Mouse (Mus musculus) forebrain, embryonic 11.5 days (tissue): Measurements from ENCODE around the gene Gsg1. TPM values are rescaled to one million over a fixed set of nuclear protein-coding genes. Genes with fewer than 3 reads are reported as not detected.

Source experiments
- ATAC-seq: fragments of 200-750 bp; cut with Nextera tagmentation; replicated peaks from 2 replicates; pipeline ENCODE4 v1.8.0; 2017; ENCODE audit warnings: moderate TSS enrichment; ENCODE audit not compliant: low FRiP score
- DNase-seq: peaks from one replicate; pipeline ENCODE4 v3.0.0-alpha.2; 2017; ENCODE audit warnings: low spot score
- H3K27ac ChIP-seq: fragments of 300-500 bp; sonication (generic); 2 replicates; pipeline ENCODE4 v1.5.1; 2014; ENCODE audit warnings: low read depth, low read length
- H3K27me3 ChIP-seq: fragments of 300-500 bp; sonication (generic); 2 replicates; pipeline ENCODE4 v1.6.1; 2014; ENCODE audit warnings: mild to moderate bottlenecking, low read length, mixed read lengths; ENCODE audit not compliant: control insufficient read depth, insufficient read depth
- H3K36me3 ChIP-seq: fragments of 300-500 bp; sonication (generic); 2 replicates; pipeline ENCODE4 v1.6.1; 2014; ENCODE audit warnings: mild to moderate bottlenecking, low read length, moderate library complexity, mixed read lengths; ENCODE audit not compliant: control insufficient read depth, insufficient read depth
- H3K4me1 ChIP-seq: fragments of 300-500 bp; sonication (generic); replicated peaks from 2 replicates; pipeline ENCODE4 v1.6.1; 2014; ENCODE audit warnings: low read length, mixed read lengths; ENCODE audit not compliant: control insufficient read depth, insufficient read depth
- H3K4me2 ChIP-seq: fragments of 300-500 bp; sonication (generic); 2 replicates; pipeline ENCODE4 v1.6.1; 2014; ENCODE audit warnings: low read depth, mild to moderate bottlenecking, low read length, moderate library complexity, mixed read lengths; ENCODE audit not compliant: severe bottlenecking
- H3K4me3 ChIP-seq: fragments of 300-500 bp; sonication (generic); 2 replicates; pipeline ENCODE4 v1.5.1; 2014; ENCODE audit warnings: low read depth, low read length
- H3K9ac ChIP-seq: fragments of 300-500 bp; sonication (generic); 2 replicates; pipeline ENCODE4 v1.6.1; 2014; ENCODE audit warnings: low read length
- H3K9me3 ChIP-seq: fragments of 300-500 bp; sonication (generic); 2 replicates; pipeline ENCODE4 v1.6.1; 2016; ENCODE audit warnings: low read length, mixed read lengths; ENCODE audit not compliant: control insufficient read depth
- WGBS: fragments of 180-500 bp; shearing (Covaris S2); extraction: QIAGEN DNeasy Blood & Tissue Kit; methylation state at CpG from one replicate; pipeline ENCODE4 v1.1.7; 2014; 5-methylcytosine and 5-hydroxymethylcytosine counted together
- polyA plus RNA-seq: library from polyadenylated mRNA; unstranded; fragments of >200 nt; fragmentation: Nextera tagmentation; extraction: Ambion mirVana; gene quantifications from 2 replicates; pipeline ENCODE4 v1.2.1, GENCODE M21; 2014

Gene Gsg1
- polyA plus RNA-seq, 1 experiment from 2014 or later = 0.99 TPM

DNA sequence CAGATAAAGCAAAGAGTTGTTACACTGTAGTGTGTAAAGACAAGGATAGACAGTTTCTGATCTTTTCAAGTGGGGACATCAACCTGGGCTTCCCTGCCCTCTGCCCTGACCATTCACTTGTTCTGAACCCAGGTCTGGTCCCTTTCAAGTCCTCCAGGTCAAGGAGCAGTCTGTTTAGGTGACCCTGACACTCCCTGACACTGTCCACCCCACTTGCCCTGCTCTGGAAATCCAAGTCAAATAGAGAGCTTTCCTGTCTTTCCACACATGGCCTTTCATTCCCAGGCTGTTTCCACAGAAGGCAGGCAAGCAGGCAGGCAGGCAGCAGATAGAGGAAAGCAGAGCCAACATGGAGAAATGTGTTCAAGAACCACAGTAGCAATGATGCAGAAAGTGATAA, 14.2 kb upstream of the Gsg1 start:
- no peak overlapping the region for H3K9ac ChIP-seq
- peaks cover 2% of the 10 kb centered on the region; the same call in 1 of the 2 replicates for H3K9me3 ChIP-seq
- no peaks in the 10 kb centered on the region for H3K27me3 ChIP-seq
- no peak for DNase-seq
- ATAC-seq = no peak
- no peak overlapping the region for H3K27ac ChIP-seq
- H3K4me3 ChIP-seq = no peak overlapping the region
- no peaks in the 10 kb centered on the region for H3K36me3 ChIP-seq
- H3K4me1 ChIP-seq = 0 out of 2 replicates have a peak, but pooled peaks cover 3% of the 10 kb centered on the region
- H3K4me2 ChIP-seq = no peak overlapping the region

DNA sequence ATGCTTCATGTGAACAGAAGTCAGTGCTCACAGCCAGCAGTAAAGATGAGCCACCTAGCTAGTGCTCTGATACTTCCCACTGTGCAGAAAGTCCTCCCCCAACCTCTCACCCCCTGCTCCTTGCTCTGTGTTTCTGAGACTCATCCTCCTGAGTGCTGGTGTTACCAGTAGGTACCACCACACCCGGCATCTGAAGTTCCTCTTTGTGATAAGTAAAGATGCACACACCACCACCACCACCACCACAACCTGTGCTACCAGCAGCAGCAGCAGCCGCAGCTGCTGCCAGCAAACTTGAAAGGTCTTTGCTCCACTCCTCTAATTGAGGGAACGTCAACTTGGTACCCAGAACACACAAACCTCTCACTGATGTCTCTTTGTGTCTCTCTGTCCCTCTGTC, 13.1 kb upstream of the Gsg1 start:
- Histone ChIP-seq H3K36me3 (no peaks in the 10 kb centered on the region), H3K9me3 (peaks cover 2% of the 10 kb centered on the region; the same call in 1 of the 2 replicates), H3K27ac (no peak overlapping the region), H3K9ac (no peak overlapping the region), H3K4me3 (no peak overlapping the region), H3K27me3 (no peaks in the 10 kb centered on the region), H3K4me2 (no peak overlapping the region), H3K4me1 (0 out of 2 replicates have a peak, but pooled peaks cover 3% of the 10 kb centered on the region)
- DNase-seq (no peak), ATAC-seq (no peak)
- WGBS = 85% methylated on average over 3 of the region's 3 CpGs

- ATAC-seq = no peak
- 97% methylated on average over 1 of the region's 1 CpGs for WGBS
These were observed 11.9 kb upstream of the Gsg1 start for GRCm38 (mm10) chr6:135266056-135266455.

GRCm38 (mm10) chr6:135264136-135264535, 10.0 kb upstream of the Gsg1 start:
- DNase-seq (no peak), ATAC-seq (no peak)
- peaks cover 2% of the 10 kb centered on the region; the same call in 1 of the 2 replicates for H3K9me3 ChIP-seq
- no peak overlapping the region for H3K4me3 ChIP-seq
- no peaks in the 10 kb centered on the region for H3K4me1 ChIP-seq
- no peak overlapping the region for H3K27ac ChIP-seq
- no peak overlapping the region for H3K4me2 ChIP-seq
- H3K27me3 ChIP-seq = no peaks in the 10 kb centered on the region
- H3K36me3 ChIP-seq = no peaks in the 10 kb centered on the region
- WGBS = 96% methylated on average over 6 of the region's 6 CpGs
- no peak overlapping the region for H3K9ac ChIP-seq

More at GRCm38 (mm10) chr6:135266056-135266455, 11.9 kb upstream of the Gsg1 start:
- Histone ChIP-seq H3K27ac (no peak overlapping the region), H3K4me1 (0 out of 2 replicates have a peak, but pooled peaks cover 3% of the 10 kb centered on the region), H3K9me3 (peaks cover 2% of the 10 kb centered on the region; the same call in 1 of the 2 replicates), H3K4me2 (no peak overlapping the region), H3K4me3 (no peak overlapping the region), H3K27me3 (no peaks in the 10 kb centered on the region), H3K9ac (no peak overlapping the region), H3K36me3 (no peaks in the 10 kb centered on the region)
- DNase-seq = no peak

DNA sequence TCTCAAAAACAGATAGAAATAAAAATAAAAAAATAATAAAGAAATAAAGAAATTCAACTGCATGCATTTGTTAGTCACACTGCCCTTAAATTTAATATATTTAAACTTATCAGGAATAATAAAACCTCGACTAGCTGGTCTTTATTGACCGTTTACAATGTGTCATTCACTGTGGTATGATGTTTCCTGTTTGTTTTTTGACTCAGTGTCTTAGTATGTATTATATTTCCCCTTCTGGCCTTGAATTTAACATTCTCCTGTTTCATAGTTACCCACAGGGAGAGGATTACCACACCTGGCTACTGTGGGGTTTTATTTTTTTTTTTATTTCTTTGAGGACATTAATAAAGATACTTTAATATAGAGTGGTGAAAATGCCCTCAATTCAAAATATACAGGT, 8.4 kb upstream of the Gsg1 start:
- ATAC-seq (no peak), DNase-seq (no peak)
- Histone ChIP-seq H3K4me1 (no peaks in the 10 kb centered on the region), H3K9me3 (peaks cover 2% of the 10 kb centered on the region; the same call in 1 of the 2 replicates), H3K36me3 (no peaks in the 10 kb centered on the region), H3K27me3 (no peaks in the 10 kb centered on the region), H3K9ac (no peak overlapping the region), H3K27ac (no peak overlapping the region), H3K4me2 (no peak overlapping the region), H3K4me3 (no peak overlapping the region)
- WGBS = 79% methylated on average over 2 of the region's 2 CpGs

DNA sequence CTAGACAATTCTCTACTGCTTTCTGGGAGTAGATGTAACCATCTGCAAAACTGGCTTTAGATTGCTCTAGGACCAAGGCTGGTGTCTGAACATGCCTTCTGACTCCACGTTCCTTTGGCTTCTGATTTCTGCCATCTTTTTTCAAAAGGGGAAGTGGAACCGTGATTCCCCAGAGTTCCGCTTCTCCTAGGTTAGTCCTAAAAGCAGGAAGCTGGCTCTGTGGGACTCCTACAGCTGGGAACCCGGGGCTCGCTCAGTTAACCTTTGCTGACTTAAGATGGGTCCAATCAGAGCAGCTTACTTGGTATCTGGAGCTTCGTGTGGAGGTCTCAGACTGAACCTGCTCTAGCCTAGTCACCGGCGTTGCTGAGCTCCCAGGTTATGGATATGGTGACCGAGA, 7.0 kb upstream of the Gsg1 start:
- H3K27me3 ChIP-seq = no peaks in the 10 kb centered on the region
- no peak overlapping the region for H3K4me2 ChIP-seq
- ATAC-seq = no peak
- no peak overlapping the region for H3K9ac ChIP-seq
- no peak overlapping the region for H3K27ac ChIP-seq
- DNase-seq = no peak
- peaks cover 2% of the 10 kb centered on the region; the same call in 1 of the 2 replicates for H3K9me3 ChIP-seq
- WGBS = 91% methylated on average over 9 of the region's 9 CpGs
- no peaks in the 10 kb centered on the region for H3K4me1 ChIP-seq
- no peak overlapping the region for H3K4me3 ChIP-seq
- no peaks in the 10 kb centered on the region for H3K36me3 ChIP-seq

DNA sequence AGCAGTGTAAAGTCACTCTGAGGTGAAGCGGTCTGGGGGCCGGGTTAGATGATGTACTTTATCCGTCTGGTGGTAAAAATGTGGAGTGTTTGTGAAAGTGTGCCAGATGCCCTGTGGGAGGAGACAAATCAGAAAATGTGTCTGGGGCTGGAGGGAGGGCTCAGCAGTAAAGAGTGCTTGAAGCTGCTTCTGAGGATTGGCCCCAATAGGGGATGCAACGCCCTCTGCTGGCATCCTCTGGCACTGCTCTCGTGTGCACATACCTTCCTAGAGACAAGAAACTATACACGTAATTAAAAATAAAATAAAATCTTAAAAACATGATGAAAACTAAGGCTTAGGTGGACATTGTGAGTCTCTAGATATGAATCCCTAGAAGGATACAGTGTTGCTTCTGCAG, 6.3 kb upstream of the Gsg1 start:
- no peaks in the 10 kb centered on the region for H3K36me3 ChIP-seq
- H3K4me1 ChIP-seq = no peaks in the 10 kb centered on the region
- no peak overlapping the region for H3K27ac ChIP-seq
- no peak overlapping the region for H3K4me2 ChIP-seq
- peaks cover 2% of the 10 kb centered on the region; the same call in 1 of the 2 replicates for H3K9me3 ChIP-seq
- H3K27me3 ChIP-seq = no peaks in the 10 kb centered on the region
- no peak overlapping the region for H3K4me3 ChIP-seq
- no peak overlapping the region for H3K9ac ChIP-seq
- DNase-seq (no peak), ATAC-seq (no peak)
- 92% methylated on average over 6 of the region's 6 CpGs for WGBS

GRCm38 (mm10) chr6:135252728-135253077, 1.4 kb downstream of the Gsg1 start:
- H3K36me3 ChIP-seq = no peaks in the 10 kb centered on the region
- peak overlapping the region; percentile 50 for H3K4me2 ChIP-seq
- peak; percentile 89 for DNase-seq
- 3% methylated on average over 16 of the region's 16 CpGs for WGBS
- 0 out of 2 replicates have a peak overlapping the region, but pooled peaks have one; percentile 10 for H3K4me3 ChIP-seq
- no peaks in the 10 kb centered on the region; the same call in 1 of the 2 replicates for H3K27me3 ChIP-seq
- H3K9ac ChIP-seq = peak overlapping the region; percentile 44
- H3K4me1 ChIP-seq = peaks cover 14% of the 10 kb centered on the region
- peak; percentile 93 for ATAC-seq
- H3K27ac ChIP-seq = peak overlapping the region; percentile 25; the same call in 1 of the 2 replicates
- H3K9me3 ChIP-seq = no peaks in the 10 kb centered on the region
